Mouse (Mus musculus): ENCODE results near the gene Ptprs.

Gene Ptprs

GRCm38 (mm10) chr17:56418304-56418703 is 58.0 kb downstream of the Ptprs start:
- peak; percentile 27 for DNase-seq

- DNase-seq = no peak
These were observed 61.5 kb downstream of the Ptprs start for GRCm38 (mm10) chr17:56414785-56415184.

- peak; percentile 86 for DNase-seq
These were observed 63.2 kb downstream of the Ptprs start for GRCm38 (mm10) chr17:56413113-56413512.

- DNase-seq = no peak
These were observed 64.8 kb downstream of the Ptprs start for GRCm38 (mm10) chr17:56411437-56411836.

- no peak for DNase-seq
These were observed 66.5 kb downstream of the Ptprs start for GRCm38 (mm10) chr17:56409759-56410158.

GRCm38 (mm10) chr17:56408965-56409625 is 67.2 kb downstream of the Ptprs start:
- DNase-seq = no peak

- no peak for DNase-seq
These were observed 68.9 kb downstream of the Ptprs start for GRCm38 (mm10) chr17:56407379-56407778.

GRCm38 (mm10) chr17:56406878-56407277 is 69.4 kb downstream of the Ptprs start:
- no peak for DNase-seq

GRCm38 (mm10) chr17:56405856-56406840 is 70.1 kb downstream of the Ptprs start:
- DNase-seq = no peak

- DNase-seq = no peak
These were observed 70.9 kb downstream of the Ptprs start for GRCm38 (mm10) chr17:56405341-56405740.

GRCm38 (mm10) chr17:56401051-56401521 is 75.2 kb downstream of the Ptprs start:
- peak; percentile 79 for DNase-seq

- no peak for DNase-seq
These were observed 76.1 kb downstream of the Ptprs start for GRCm38 (mm10) chr17:56400221-56400620.

GRCm38 (mm10) chr17:56396051-56396450 is 80.2 kb downstream of the Ptprs start:
- DNase-seq = no peak

- no peak for DNase-seq
These were observed 82.4 kb downstream of the Ptprs start for GRCm38 (mm10) chr17:56393889-56394288.

GRCm38 (mm10) chr17:56393238-56393637 is 83.0 kb downstream of the Ptprs start:
- DNase-seq = no peak

GRCm38 (mm10) chr17:56387612-56388011 is 88.7 kb downstream of the Ptprs start:
- peak; percentile 85 for DNase-seq

- peak; percentile 64 for DNase-seq
These were observed 91.4 kb downstream of the Ptprs start for GRCm38 (mm10) chr17:56384903-56385302.

- no peak for DNase-seq
These were observed 93.3 kb downstream of the Ptprs start for GRCm38 (mm10) chr17:56382997-56383396.

- DNase-seq = no peak
These were observed 95.1 kb downstream of the Ptprs start for GRCm38 (mm10) chr17:56381183-56381582.

- DNase-seq = peak; percentile 87
These were observed 96.0 kb downstream of the Ptprs start for GRCm38 (mm10) chr17:56380286-56380685.

- peak; percentile 64 for DNase-seq
These were observed 96.9 kb downstream of the Ptprs start for GRCm38 (mm10) chr17:56379281-56379834.

- no peak for DNase-seq
These were observed 101.4 kb downstream of the Ptprs start for GRCm38 (mm10) chr17:56374851-56375250.

Measured in cerebellum, adult 9-11 months (tissue).